Mouse (Mus musculus): ENCODE results near the gene Glipr1l2. TPM values are rescaled to one million over a fixed set of nuclear protein-coding genes. Genes with fewer than 3 reads are reported as not detected.

Glipr1l2 gene
- polyA plus RNA-seq, 2 experiments: not detected

GRCm38 (mm10) chr10:112132194-112132593, 49.0 kb downstream of the Glipr1l2 start:
- Histone ChIP-seq H3K27me3 (ENCODE audit: control insufficient read depth, insufficient read depth, low read length) (no peaks in the 10 kb centered on the region), H3K9me3 (ENCODE audit: control insufficient read depth, low read length) (no peaks in the 10 kb centered on the region), H3K4me2 (ENCODE audit: low read depth) (no peak overlapping the region), H3K4me3 (ENCODE audit: insufficient read depth in 1 of 2, low read depth in 2 of 2, low read length in 2 of 2) (no peak overlapping the region), H3K36me3 (replicated peaks; ENCODE audit: control insufficient read depth, insufficient read depth, low read depth) (no peaks in the 10 kb centered on the region), H3K4me1 (replicated peaks; ENCODE audit: control insufficient read depth in 2 of 2, insufficient read depth in 2 of 2, low read length in 1 of 2) (no peaks in the 10 kb centered on the region), H3K27ac (no peak overlapping the region), H3K9ac (replicated peaks) (no peak overlapping the region)
- TF ChIP-seq CTCF (IDR thresholded peaks at IDR 0.05; ENCODE audit: low read depth) (no peak), EP300 (IDR thresholded peaks at IDR 0.05; ENCODE audit: low read depth) (no peak; the same call in 1 of the 2 replicates)
- ATAC-seq (ENCODE audit: insufficient read depth) (peak; percentile 68), DNase-seq (ENCODE audit: low read depth in 3 of 3, low spot score in 3 of 3) (no peak)
- 44% methylated on average over 3 of the region's 3 CpGs for WGBS (ENCODE audit: insufficient replicate concordance)

- no peaks in the 10 kb centered on the region for H3K36me3 ChIP-seq (replicated peaks; ENCODE audit: control insufficient read depth, insufficient read depth, low read depth)
- H3K27ac ChIP-seq: no peak overlapping the region
- DNase-seq (ENCODE audit: low read depth in 3 of 3, low spot score in 3 of 3): peak; percentile 37 to 52 (median 40)
- 14% methylated on average over 9 of the region's 9 CpGs for WGBS (ENCODE audit: insufficient replicate concordance)
- no peaks in the 10 kb centered on the region for H3K27me3 ChIP-seq (ENCODE audit: control insufficient read depth, insufficient read depth, low read length)
- H3K4me1 ChIP-seq (replicated peaks; ENCODE audit: control insufficient read depth in 2 of 2, insufficient read depth in 2 of 2, low read length in 1 of 2): no peaks in the 10 kb centered on the region
- peak; percentile 62 for ATAC-seq (ENCODE audit: insufficient read depth)
- H3K9me3 ChIP-seq (ENCODE audit: control insufficient read depth, low read length): no peaks in the 10 kb centered on the region
- peak overlapping the region; percentile 34 for H3K4me2 ChIP-seq (ENCODE audit: low read depth)
- TF ChIP-seq EP300 (IDR thresholded peaks at IDR 0.05; ENCODE audit: low read depth) (no peak), CTCF (IDR thresholded peaks at IDR 0.05; ENCODE audit: low read depth) (peak; percentile 62)
- peak overlapping the region in 1 of 2 experiments; percentile 50; a peak in 2 of 4 replicates for H3K4me3 ChIP-seq (ENCODE audit: insufficient read depth in 1 of 2, low read depth in 2 of 2, low read length in 2 of 2)
- no peak overlapping the region for H3K9ac ChIP-seq (replicated peaks)
These were observed 55.1 kb downstream of the Glipr1l2 start for GRCm38 (mm10) chr10:112138050-112138870.

- Histone ChIP-seq H3K4me3 (ENCODE audit: insufficient read depth in 1 of 2, low read depth in 2 of 2, low read length in 2 of 2) (peak overlapping the region in 1 of 2 experiments; percentile 50; a peak in 2 of 4 replicates), H3K4me2 (ENCODE audit: low read depth) (peak overlapping the region; percentile 34), H3K36me3 (replicated peaks; ENCODE audit: control insufficient read depth, insufficient read depth, low read depth) (no peaks in the 10 kb centered on the region), H3K27ac (no peak overlapping the region), H3K9me3 (ENCODE audit: control insufficient read depth, low read length) (no peaks in the 10 kb centered on the region), H3K27me3 (ENCODE audit: control insufficient read depth, insufficient read depth, low read length) (no peaks in the 10 kb centered on the region), H3K4me1 (replicated peaks; ENCODE audit: control insufficient read depth in 2 of 2, insufficient read depth in 2 of 2, low read length in 1 of 2) (no peaks in the 10 kb centered on the region), H3K9ac (replicated peaks) (no peak overlapping the region)
- ATAC-seq (ENCODE audit: insufficient read depth): 0 out of 2 replicates have a peak, but pooled peaks have one; percentile 11
- DNase-seq (ENCODE audit: low read depth in 3 of 3, low spot score in 3 of 3): no peak
- 20% methylated on average over 6 of the region's 6 CpGs for WGBS (ENCODE audit: insufficient replicate concordance)
- no peak for TF ChIP-seq EP300 (IDR thresholded peaks at IDR 0.05; ENCODE audit: low read depth)
- TF ChIP-seq CTCF (IDR thresholded peaks at IDR 0.05; ENCODE audit: low read depth): no peak
These were observed 55.8 kb downstream of the Glipr1l2 start for GRCm38 (mm10) chr10:112138871-112139430.

- Histone ChIP-seq H3K4me2 (ENCODE audit: low read depth) (no peak overlapping the region), H3K4me1 (replicated peaks; ENCODE audit: control insufficient read depth in 2 of 2, insufficient read depth in 2 of 2, low read length in 1 of 2) (no peaks in the 10 kb centered on the region), H3K9ac (replicated peaks) (no peak overlapping the region), H3K27me3 (ENCODE audit: control insufficient read depth, insufficient read depth, low read length) (no peaks in the 10 kb centered on the region), H3K9me3 (ENCODE audit: control insufficient read depth, low read length) (no peaks in the 10 kb centered on the region), H3K36me3 (replicated peaks; ENCODE audit: control insufficient read depth, insufficient read depth, low read depth) (no peaks in the 10 kb centered on the region), H3K4me3 (ENCODE audit: insufficient read depth in 1 of 2, low read depth in 2 of 2, low read length in 2 of 2) (no peak overlapping the region), H3K27ac (no peak overlapping the region)
- DNase-seq (ENCODE audit: low read depth in 3 of 3, low spot score in 3 of 3) (no peak), ATAC-seq (ENCODE audit: insufficient read depth) (no peak; the same call in 1 of the 2 replicates)
- WGBS (ENCODE audit: insufficient replicate concordance): 32% methylated on average over 2 of the region's 2 CpGs
- TF ChIP-seq EP300 (IDR thresholded peaks at IDR 0.05; ENCODE audit: low read depth) (no peak), CTCF (IDR thresholded peaks at IDR 0.05; ENCODE audit: low read depth) (no peak)
These were observed 56.7 kb downstream of the Glipr1l2 start for GRCm38 (mm10) chr10:112139834-112140233.

Other genes with a start within 250 kb of the Glipr1l2 start
- gene Krr1, start 110.7 kb upstream of the Glipr1l2 start, polyA plus RNA-seq (2012; rRNA removed): 5.3 and 9.9 TPM in 2 replicates
- gene Krr1, start 110.7 kb upstream of the Glipr1l2 start, polyA plus RNA-seq (2014; fragmentation: Nextera tagmentation; extraction: Ambion mirVana): 22.1 and 24.8 TPM in 2 replicates
- gene Glipr1, start 80.7 kb upstream of the Glipr1l2 start, polyA plus RNA-seq (2012; rRNA removed): 8.0 and 9.7 TPM in 2 replicates
- gene Glipr1, start 80.7 kb upstream of the Glipr1l2 start, polyA plus RNA-seq (2014; fragmentation: Nextera tagmentation; extraction: Ambion mirVana): 7.6 and 8.7 TPM in 2 replicates
- gene Glipr1l1, start 23.2 kb upstream of the Glipr1l2 start, polyA plus RNA-seq (2012; rRNA removed): not detected in 2 replicates
- not detected in 2 replicates for gene Glipr1l1, start 23.2 kb upstream of the Glipr1l2 start, polyA plus RNA-seq (2014; fragmentation: Nextera tagmentation; extraction: Ambion mirVana)
- not detected in 2 replicates for gene Glipr1l3, start 77.0 kb downstream of the Glipr1l2 start, polyA plus RNA-seq (2012; rRNA removed)
- not detected in 2 replicates for gene Glipr1l3, start 77.0 kb downstream of the Glipr1l2 start, polyA plus RNA-seq (2014; fragmentation: Nextera tagmentation; extraction: Ambion mirVana)
- not detected in 2 replicates for gene Caps2, start 80.3 kb downstream of the Glipr1l2 start, polyA plus RNA-seq (2012; rRNA removed)
- gene Caps2, start 80.3 kb downstream of the Glipr1l2 start, polyA plus RNA-seq (2014; fragmentation: Nextera tagmentation; extraction: Ambion mirVana): 0.05 TPM in 1 of 2 replicates, not detected in the other
- gene Kcnc2, start 187.8 kb downstream of the Glipr1l2 start, polyA plus RNA-seq (2012; rRNA removed): 0.01 TPM in 1 of 2 replicates, not detected in the other
- not detected in 2 replicates for gene Kcnc2, start 187.8 kb downstream of the Glipr1l2 start, polyA plus RNA-seq (2014; fragmentation: Nextera tagmentation; extraction: Ambion mirVana)